Comparison of ENCODE assay signal across 8 mouse cellular contexts in the genomic region with DNA sequence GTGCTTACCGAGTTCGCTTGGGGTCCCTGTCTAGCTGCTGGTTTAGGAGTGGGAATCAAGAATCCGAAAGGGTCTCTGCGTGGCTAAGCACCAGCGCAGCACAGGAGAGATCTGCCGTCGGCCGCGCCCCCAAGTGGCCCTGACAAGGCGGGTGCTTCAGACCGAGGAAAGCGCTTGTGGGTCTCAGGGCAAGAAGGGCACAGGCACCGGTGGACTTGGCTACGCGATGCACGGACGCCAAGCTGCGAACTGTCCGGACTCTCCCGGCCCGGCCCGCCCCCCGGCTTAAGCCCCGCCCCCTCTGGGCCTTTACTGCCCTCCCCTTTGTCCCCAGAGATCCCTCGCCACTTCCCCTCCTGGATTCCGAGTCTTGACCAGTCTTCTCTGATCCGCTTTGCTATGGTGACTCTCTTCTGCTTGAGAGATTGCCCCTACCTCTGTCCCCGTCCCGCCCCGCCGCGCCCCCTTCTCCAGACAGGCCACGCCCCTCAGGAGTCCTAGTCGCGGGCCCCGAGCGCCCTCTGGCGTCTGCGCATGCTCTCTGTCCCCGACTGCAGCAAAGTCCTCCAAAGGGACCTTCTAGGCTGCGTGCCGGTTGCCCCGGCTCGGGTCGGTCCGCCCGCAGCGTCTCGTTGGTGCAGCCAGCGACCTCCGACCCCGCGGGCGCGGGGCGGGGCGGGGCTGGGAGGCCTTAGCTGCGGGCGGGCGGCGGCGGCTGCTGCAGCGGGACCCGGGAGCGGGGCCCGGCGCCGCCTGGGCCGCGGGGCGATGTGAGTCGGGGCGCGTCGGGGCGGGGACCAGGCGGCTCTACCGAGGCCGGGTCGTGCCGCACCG. TPM values are rescaled to one million over a fixed set of nuclear protein-coding genes. Genes with fewer than 3 reads are reported as not detected.
DNase-seq lines count a peak whose midpoint lies in the region; ATAC-seq and TF ChIP-seq lines count a peak whose summit lies in the region.

Gene Prickle4, minus strand, starts transcription at position 234 of the 834 bp plus-strand sequence.

- peak within 1 kb of the TSS; percentile 75 for H3K4me2 ChIP-seq in embryonic facial prominence, embryonic 13.5 days
- H3K4me2 ChIP-seq in limb, embryonic 11.5 days (ENCODE audit: low read depth, severe bottlenecking) = peak within 1 kb of the TSS; percentile 78
- H3K4me2 ChIP-seq in midbrain, embryonic 13.5 days (replicated peaks) = peak within 1 kb of the TSS; percentile 64

- peaks cover 22% of the 10 kb centered on the region for H3K4me1 ChIP-seq in embryonic facial prominence, embryonic 13.5 days
- 0 out of 2 replicates have a peak, but pooled peaks cover 1% of the 10 kb centered on the region for H3K4me1 ChIP-seq in heart, adult 2 months (ENCODE audit: control insufficient read depth, insufficient read depth, low read length)
- H3K4me1 ChIP-seq in kidney, adult 2 months (ENCODE audit: control insufficient read depth, insufficient read depth, low read length) = peaks cover 9% of the 10 kb centered on the region; the same call in 1 of the 2 replicates
- H3K4me1 ChIP-seq in limb, embryonic 11.5 days (ENCODE audit: control insufficient read depth, insufficient read depth, low read length) = peaks cover 6% of the 10 kb centered on the region
- H3K4me1 ChIP-seq in midbrain, embryonic 13.5 days (replicated peaks) = peaks cover 19% of the 10 kb centered on the region
- H3K4me1 ChIP-seq in small intestine, adult 2 months (ENCODE audit: control insufficient read depth, insufficient read depth, insufficient read length, low read length) = peaks cover 2% of the 10 kb centered on the region; the same call in 1 of the 2 replicates

- intact Hi-C loops in heart, adult 2 months (cut with DNase I) = loop anchor here (2.0 to 5.0 kb wide), 3 partner anchors 42 to 327 kb away; partner anchors contain the start of genes Mrps10 and Tfeb

- no peaks in the 10 kb centered on the region for H3K9me3 ChIP-seq in embryonic facial prominence, embryonic 13.5 days
- H3K9me3 ChIP-seq in limb, embryonic 11.5 days (ENCODE audit: control insufficient read depth, low read length) = no peaks in the 10 kb centered on the region
- H3K9me3 ChIP-seq in midbrain, embryonic 13.5 days = no peaks in the 10 kb centered on the region

- TF ChIP-seq POLR2A in heart, adult 2 months (IDR thresholded peaks at IDR 0.05; ENCODE audit: insufficient read depth, low read depth, low read length) = peak; percentile 66
- TF ChIP-seq POLR2A in kidney, adult 2 months (IDR thresholded peaks at IDR 0.05; ENCODE audit: low read depth, low read length) = peak; percentile 31
- no peak for TF ChIP-seq POLR2A in small intestine, adult 2 months (IDR thresholded peaks at IDR 0.05; ENCODE audit: low read depth, low read length)

- H3K79me2 ChIP-seq in heart, adult 2 months (replicated peaks; ENCODE audit: control insufficient read depth, insufficient read depth, low read length) = no peaks in the 10 kb centered on the region

- peaks cover 15% of the 10 kb centered on the region for H3K36me3 ChIP-seq in embryonic facial prominence, embryonic 13.5 days
- no peaks in the 10 kb centered on the region for H3K36me3 ChIP-seq in heart, adult 2 months (ENCODE audit: control insufficient read depth, insufficient read depth, low read length)
- H3K36me3 ChIP-seq in kidney, adult 2 months (ENCODE audit: control insufficient read depth, insufficient read depth, low read length) = no peaks in the 10 kb centered on the region
- H3K36me3 ChIP-seq in limb, embryonic 11.5 days (ENCODE audit: control insufficient read depth, insufficient read depth, low read length) = no peaks in the 10 kb centered on the region
- peaks cover 6% of the 10 kb centered on the region; the same call in 1 of the 2 replicates for H3K36me3 ChIP-seq in midbrain, embryonic 13.5 days
- H3K36me3 ChIP-seq in small intestine, adult 2 months (ENCODE audit: control insufficient read depth, insufficient read depth, low read length) = peaks cover 2% of the 10 kb centered on the region; the same call in 1 of the 2 replicates

- peak; percentile 92 for ATAC-seq in embryonic facial prominence, embryonic 13.5 days (ENCODE audit: insufficient number of reproducible peaks, insufficient read depth, low FRiP score, low TSS enrichment, low read depth)
- ATAC-seq in limb, embryonic 11.5 days (ENCODE audit: insufficient number of reproducible peaks, low FRiP score, low TSS enrichment, low read depth) = peak; percentile 90
- peak; percentile 96 for ATAC-seq in midbrain, embryonic 13.5 days

- peak; percentile 74 for TF ChIP-seq CTCF in heart, adult 2 months (IDR thresholded peaks at IDR 0.05)
- TF ChIP-seq CTCF in kidney, adult 2 months (conservative IDR thresholded peaks at IDR 0.05; ENCODE audit: insufficient read depth, insufficient read length, low read depth, low read length) = peak; percentile 74
- peak; percentile 64 for TF ChIP-seq CTCF in small intestine, adult 2 months (IDR thresholded peaks at IDR 0.05; ENCODE audit: extremely low read depth, insufficient read length, insufficient replicate concordance, low read depth, low read length)

- H3K9ac ChIP-seq in embryonic facial prominence, embryonic 13.5 days = peak within 1 kb of the TSS; percentile 88
- H3K9ac ChIP-seq in heart, adult 2 months (ENCODE audit: low read depth, low read length) = peak within 1 kb of the TSS; percentile 91
- H3K9ac ChIP-seq in limb, embryonic 11.5 days (ENCODE audit: low read length) = peak within 1 kb of the TSS; percentile 86
- peak within 1 kb of the TSS; percentile 89 for H3K9ac ChIP-seq in midbrain, embryonic 13.5 days (replicated peaks)

- WGBS in embryonic facial prominence, embryonic 13.5 days = 1% methylated on average over 59 of the region's 82 CpGs
- under 1% methylated on average over 74 of the region's 82 CpGs for WGBS in heart, adult 2 months
- WGBS in kidney, adult 2 months = under 1% methylated on average over 82 of the region's 82 CpGs
- under 1% methylated on average over 66 of the region's 82 CpGs for WGBS in limb, embryonic 11.5 days
- under 1% methylated on average over 78 of the region's 82 CpGs for WGBS in midbrain, embryonic 13.5 days
- 1% methylated on average over 82 of the region's 82 CpGs for WGBS in small intestine, adult 2 months

- peaks cover 13% of the 10 kb centered on the region for H3K27me3 ChIP-seq in embryonic facial prominence, embryonic 13.5 days
- no peaks in the 10 kb centered on the region for H3K27me3 ChIP-seq in heart, adult 2 months (ENCODE audit: control insufficient read depth, insufficient read depth, low read length)
- H3K27me3 ChIP-seq in kidney, adult 2 months (replicated peaks; ENCODE audit: control insufficient read depth, insufficient read depth, low read length) = no peaks in the 10 kb centered on the region
- no peaks in the 10 kb centered on the region for H3K27me3 ChIP-seq in limb, embryonic 11.5 days (ENCODE audit: control insufficient read depth, insufficient read depth, low read length)
- peaks cover 8% of the 10 kb centered on the region for H3K27me3 ChIP-seq in midbrain, embryonic 13.5 days
- no peaks in the 10 kb centered on the region for H3K27me3 ChIP-seq in small intestine, adult 2 months (ENCODE audit: control insufficient read depth, insufficient read depth, low read length)

- peak; percentile 92 for DNase-seq in 3T3-L1 (ENCODE audit: low read depth, low spot score)
- peak; percentile 94 to 98 for DNase-seq in adrenal gland, postnatal 4 days (ENCODE audit: low spot score in 2 of 2)
- peak; percentile 97 to 98 for DNase-seq in heart, adult 2 months
- peak; percentile 99 for DNase-seq in kidney, adult 2 months
- DNase-seq in limb, embryonic 11.5 days (ENCODE audit: low spot score) = peak; percentile 99

- no peak; the same call in 1 of the 2 replicates for TF ChIP-seq EP300 in heart, adult 2 months (IDR thresholded peaks at IDR 0.05; ENCODE audit: insufficient read depth, low read depth, low read length)

- H3K27ac ChIP-seq in embryonic facial prominence, embryonic 13.5 days = peak within 1 kb of the TSS; percentile 44
- H3K27ac ChIP-seq in heart, adult 2 months = peak within 1 kb of the TSS; percentile 77
- peak within 1 kb of the TSS; percentile 43 for H3K27ac ChIP-seq in kidney, adult 2 months (ENCODE audit: insufficient read depth, low read depth, low read length)
- H3K27ac ChIP-seq in limb, embryonic 11.5 days (replicated peaks; ENCODE audit: low read depth, low read length) = no peak within 1 kb of the TSS; the same call in 1 of the 2 replicates
- peak within 1 kb of the TSS; percentile 67 for H3K27ac ChIP-seq in midbrain, embryonic 13.5 days
- no peak within 1 kb of the TSS for H3K27ac ChIP-seq in small intestine, adult 2 months (ENCODE audit: insufficient read depth, low read depth, low read length)

- peak within 1 kb of the TSS; percentile 68 for H3K4me3 ChIP-seq in embryonic facial prominence, embryonic 13.5 days
- peak within 1 kb of the TSS; percentile 81 for H3K4me3 ChIP-seq in heart, adult 2 months
- H3K4me3 ChIP-seq in kidney, adult 2 months (ENCODE audit: insufficient read depth, low read depth, low read length) = peak within 1 kb of the TSS; percentile 62
- H3K4me3 ChIP-seq in limb, embryonic 11.5 days (ENCODE audit: low read depth, low read length) = peak within 1 kb of the TSS; percentile 69
- H3K4me3 ChIP-seq in midbrain, embryonic 13.5 days (replicated peaks) = peak within 1 kb of the TSS; percentile 74
- H3K4me3 ChIP-seq in small intestine, adult 2 months (ENCODE audit: low read depth, low read length) = peak within 1 kb of the TSS; percentile 86

RNA-seq across cellular contexts. Expression of gene Prickle4, which starts in this region (rescaled TPM):
- 1 to 10 TPM; 1.4 to 2.6 TPM for total RNA-seq in adrenal gland, postnatal 4 days (2021)
- polyA plus RNA-seq in embryonic facial prominence, embryonic 13.5 days (2015; fragmentation: Nextera tagmentation; extraction: Ambion mirVana) = 0.60 and 0.91 TPM in 2 replicates
- 1 to 10 TPM; 3.7 to 3.9 TPM for total RNA-seq in heart, adult 2 months (2021)
- polyA plus RNA-seq in heart, adult 2 months (2012; rRNA removed) = 4.0 and 8.3 TPM in 2 replicates
- 7.0 and 9.0 TPM in 2 replicates for polyA plus RNA-seq in kidney, adult 2 months (2012; rRNA removed)
- polyA plus RNA-seq in limb, embryonic 11.5 days (2014; fragmentation: Nextera tagmentation; extraction: Ambion mirVana) = 1.8 and 2.6 TPM in 2 replicates
- polyA plus RNA-seq in midbrain, embryonic 13.5 days (2015; fragmentation: Nextera tagmentation; extraction: Ambion mirVana) = 1.0 TPM in 2 replicates
- polyA plus RNA-seq in small intestine, adult 2 months (2012; rRNA removed) = 0.89 and 1.4 TPM in 2 replicates

Comparison
In these comparisons a context has a peak if more than half of its experiments do, and no peak if none do; other contexts are left out.
1. Peak in ATAC-seq, H3K4me3 ChIP-seq, H3K27ac ChIP-seq, H3K9ac ChIP-seq and H3K4me2 ChIP-seq in embryonic facial prominence, embryonic 13.5 days; RNA of the gene not detected or under 1 TPM.
2. H3K27ac ChIP-seq: peak in heart, adult 2 months (single experiment), kidney, adult 2 months (single experiment) and midbrain, embryonic 13.5 days (single experiment); none in limb, embryonic 11.5 days (single experiment) and small intestine, adult 2 months (single experiment).
3. Peak in every context shown above with its lines, with median percentiles within 50 percentile points of each other: DNase-seq, ATAC-seq, H3K4me2 ChIP-seq, H3K4me3 ChIP-seq, H3K9ac ChIP-seq and CTCF ChIP-seq.